Mouse (Mus musculus) myocyte (in vitro differentiated cells): ENCODE data around the gene Rsad1.

Experiments used
- CEBPB ChIP-seq: IDR thresholded peaks from 2 replicates; pipeline ENCODE4 v1.6.1; 2011; ENCODE audit warnings: mild to moderate bottlenecking, moderate library complexity; ENCODE audit not compliant: poor library complexity, insufficient read depth, severe bottlenecking
- E2F4 ChIP-seq: IDR thresholded peaks from one replicate; pipeline ENCODE4 v1.6.1; 2011; ENCODE audit warnings: mild to moderate bottlenecking, control low read depth, moderate library complexity; ENCODE audit not compliant: insufficient read depth
- MYOG ChIP-seq, 3 experiments: IDR thresholded peaks; one replicate each; pipeline ENCODE4 v1.6.1; 2011; ENCODE audit warnings: control low read depth in 2 of 3, low read depth in 2 of 3, mild to moderate bottlenecking in 2 of 3; ENCODE audit not compliant: insufficient read length in 2 of 3, control insufficient read depth in 1 of 3, insufficient read depth in 1 of 3
- POLR2A ChIP-seq: IDR thresholded peaks from one replicate; pipeline ENCODE4 v1.6.1; 2011; ENCODE audit warnings: low read depth, mild to moderate bottlenecking, control low read depth, moderate library complexity; ENCODE audit not compliant: insufficient read length

DNA sequence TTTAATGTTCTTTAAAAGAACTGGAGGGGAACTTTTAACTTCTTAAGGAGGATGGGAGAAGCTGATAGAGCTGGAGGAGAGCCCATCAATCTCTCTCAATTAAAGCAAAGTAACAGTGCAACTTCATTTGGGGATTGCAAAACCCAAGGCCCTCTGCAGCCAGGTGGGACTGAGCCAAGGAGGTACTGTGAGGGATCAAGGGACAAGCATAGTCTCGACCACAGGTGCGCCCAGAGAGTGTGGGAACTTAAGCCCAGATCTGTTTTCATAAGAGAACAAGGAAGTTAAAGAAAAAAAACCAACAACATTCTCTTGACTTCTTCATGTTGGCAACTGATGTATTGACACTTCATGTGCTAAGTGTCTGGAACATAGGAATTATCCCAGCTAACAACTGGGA lies 26.0 kb upstream of the Rsad1 start:
- TF ChIP-seq CEBPB = no peak
- no peak for TF ChIP-seq POLR2A
- TF ChIP-seq E2F4 = no peak
- no peak for TF ChIP-seq MYOG (IDR thresholded peaks at IDR 0.05; ENCODE audit: control insufficient read depth in 1 of 3, insufficient read depth in 1 of 3, insufficient read length in 2 of 3, low read depth in 2 of 3)
